Mouse (Mus musculus): ENCODE data around the gene Mrpl16. TPM values are rescaled to one million over a fixed set of nuclear protein-coding genes. Genes with fewer than 3 reads are reported as not detected.

Mrpl16 gene
- polyA plus RNA-seq, 1 experiment from 2014 or later: 45.7 TPM

GRCm38 (mm10) chr19:11819143-11819700 lies 49.0 kb downstream of the Mrpl16 start, which contains the start of gene Stx3:
TSS of gene Stx3 (minus strand) at chr19:11819403.
- peaks cover 22% of the 10 kb centered on the region for H3K4me1 ChIP-seq
- no peak for ATAC-seq (ENCODE audit: low FRiP score, low read depth)

GRCm38 (mm10) chr19:11819800-11820199 lies 49.6 kb downstream of the Mrpl16 start:
- H3K9ac ChIP-seq (replicated peaks): no peak overlapping the region; the same call in 1 of the 2 replicates
- no peak overlapping the region for H3K27ac ChIP-seq (replicated peaks)
- H3K36me3 ChIP-seq: no peaks in the 10 kb centered on the region
- peaks cover 22% of the 10 kb centered on the region for H3K4me1 ChIP-seq
- WGBS: under 1% methylated on average over 15 of the region's 15 CpGs
- H3K4me3 ChIP-seq: peak overlapping the region; percentile 64
- peak overlapping the region; percentile 77 for H3K4me2 ChIP-seq (replicated peaks)
- peaks cover 34% of the 10 kb centered on the region for H3K27me3 ChIP-seq
- H3K9me3 ChIP-seq: no peaks in the 10 kb centered on the region
- peak; percentile 81 for ATAC-seq (ENCODE audit: low FRiP score, low read depth)

More at GRCm38 (mm10) chr19:11819143-11819700, 49.0 kb downstream of the Mrpl16 start, which contains the start of gene Stx3:
- H3K4me2 ChIP-seq (replicated peaks): peak within 1 kb of the TSS; percentile 77
- H3K9me3 ChIP-seq: no peaks in the 10 kb centered on the region
- peak within 1 kb of the TSS; percentile 64 for H3K4me3 ChIP-seq
- peaks cover 34% of the 10 kb centered on the region for H3K27me3 ChIP-seq
- WGBS: under 1% methylated on average over 20 of the region's 20 CpGs
- H3K36me3 ChIP-seq: no peaks in the 10 kb centered on the region
- H3K27ac ChIP-seq (replicated peaks): 0 out of 2 replicates have a peak within 1 kb of the TSS, but pooled peaks have one; percentile 22
- H3K9ac ChIP-seq (replicated peaks): peak within 1 kb of the TSS; percentile 68

- Histone ChIP-seq H3K9ac (replicated peaks) (no peak overlapping the region; the same call in 1 of the 2 replicates), H3K4me2 (replicated peaks) (peak overlapping the region; percentile 77), H3K4me1 (peaks cover 19% of the 10 kb centered on the region), H3K27me3 (peaks cover 34% of the 10 kb centered on the region), H3K36me3 (no peaks in the 10 kb centered on the region), H3K27ac (replicated peaks) (no peak overlapping the region), H3K9me3 (no peaks in the 10 kb centered on the region), H3K4me3 (peak overlapping the region; percentile 64)
- 40% methylated on average over 6 of the region's 6 CpGs for WGBS
- ATAC-seq (ENCODE audit: low FRiP score, low read depth): no peak
Measured at GRCm38 (mm10) chr19:11820211-11820610, 50.0 kb downstream of the Mrpl16 start.

GRCm38 (mm10) chr19:11823346-11824065 lies 53.3 kb downstream of the Mrpl16 start:
- H3K27me3 ChIP-seq: 0 out of 2 replicates have a peak, but pooled peaks cover 8% of the 10 kb centered on the region
- ATAC-seq (ENCODE audit: low FRiP score, low read depth): no peak
- 32% methylated on average over 4 of the region's 4 CpGs for WGBS
- H3K4me1 ChIP-seq: peaks cover 13% of the 10 kb centered on the region
- H3K9ac ChIP-seq (replicated peaks): no peak overlapping the region
- no peaks in the 10 kb centered on the region for H3K36me3 ChIP-seq
- H3K4me3 ChIP-seq: no peak overlapping the region
- H3K4me2 ChIP-seq (replicated peaks): no peak overlapping the region
- H3K27ac ChIP-seq (replicated peaks): no peak overlapping the region
- H3K9me3 ChIP-seq: no peaks in the 10 kb centered on the region

Other genes with a start within 250 kb of the Mrpl16 start
- gene Ms4a4d, start 233.6 kb upstream of the Mrpl16 start, polyA plus RNA-seq (2016; fragmentation: Nextera tagmentation; extraction: Ambion mirVana): 0.20 TPM in 1 of 2 replicates, not detected in the other
- 2.9 and 4.1 TPM in 2 replicates for gene Ms4a6d, start 165.5 kb upstream of the Mrpl16 start, polyA plus RNA-seq (2016; fragmentation: Nextera tagmentation; extraction: Ambion mirVana)
- not detected in 2 replicates for gene Ms4a2, start 146.7 kb upstream of the Mrpl16 start, polyA plus RNA-seq (2016; fragmentation: Nextera tagmentation; extraction: Ambion mirVana)
- not detected in 2 replicates for gene Ms4a3, start 129.5 kb upstream of the Mrpl16 start, polyA plus RNA-seq (2016; fragmentation: Nextera tagmentation; extraction: Ambion mirVana)
- not detected in 2 replicates for gene Oosp2, start 109.8 kb upstream of the Mrpl16 start, polyA plus RNA-seq (2016; fragmentation: Nextera tagmentation; extraction: Ambion mirVana)
- gene Oosp1, start 79.2 kb upstream of the Mrpl16 start, polyA plus RNA-seq (2016; fragmentation: Nextera tagmentation; extraction: Ambion mirVana): not detected in 2 replicates
- not detected in 2 replicates for gene Oosp3, start 73.3 kb upstream of the Mrpl16 start, polyA plus RNA-seq (2016; fragmentation: Nextera tagmentation; extraction: Ambion mirVana)
- gene Gif, start 22.8 kb upstream of the Mrpl16 start, polyA plus RNA-seq (2016; fragmentation: Nextera tagmentation; extraction: Ambion mirVana): not detected in 2 replicates
- gene Stx3, start 49.0 kb downstream of the Mrpl16 start, polyA plus RNA-seq (2016; fragmentation: Nextera tagmentation; extraction: Ambion mirVana): 20.3 and 22.0 TPM in 2 replicates
- not detected in 2 replicates for gene Olfr1417, start 68.8 kb downstream of the Mrpl16 start, polyA plus RNA-seq (2016; fragmentation: Nextera tagmentation; extraction: Ambion mirVana)
- not detected in 2 replicates for gene Olfr1418, start 90.7 kb downstream of the Mrpl16 start, polyA plus RNA-seq (2016; fragmentation: Nextera tagmentation; extraction: Ambion mirVana)
- gene Olfr1419, start 104.7 kb downstream of the Mrpl16 start, polyA plus RNA-seq (2016; fragmentation: Nextera tagmentation; extraction: Ambion mirVana): not detected in 2 replicates
- not detected in 2 replicates for gene Olfr1420, start 116.2 kb downstream of the Mrpl16 start, polyA plus RNA-seq (2016; fragmentation: Nextera tagmentation; extraction: Ambion mirVana)
- 24.4 and 26.0 TPM in 2 replicates for gene Patl1, start 142.0 kb downstream of the Mrpl16 start, polyA plus RNA-seq (2016; fragmentation: Nextera tagmentation; extraction: Ambion mirVana)
- gene Osbp, start 195.6 kb downstream of the Mrpl16 start, polyA plus RNA-seq (2016; fragmentation: Nextera tagmentation; extraction: Ambion mirVana): 4.7 and 5.0 TPM in 2 replicates

Measured in midbrain, embryonic 12.5 days (tissue).